Mouse (Mus musculus): Measurements from ENCODE around the gene Rac2. TPM values are rescaled to one million over a fixed set of nuclear protein-coding genes. Genes with fewer than 3 reads are reported as not detected.
A peak's percentile ranks its signal among the peaks of the same experiment; 100 is the strongest.

Rac2 gene
- polyA plus RNA-seq, 1 experiment from 2014 or later, result 23.4 TPM

GRCm38 (mm10) chr15:78591680-78592451 lies 19.3 kb upstream of the Rac2 start:
- Histone ChIP-seq H3K9ac (ENCODE audit: low read length) (no peak overlapping the region), H3K9me3 (ENCODE audit: control insufficient read depth, low read length) (no peaks in the 10 kb centered on the region), H3K27me3 (ENCODE audit: control insufficient read depth, insufficient read depth, low read depth, low read length) (no peaks in the 10 kb centered on the region), H3K36me3 (ENCODE audit: control insufficient read depth, insufficient read depth, low read length) (no peaks in the 10 kb centered on the region), H3K4me2 (ENCODE audit: low read depth, low read length) (no peak overlapping the region), H3K4me3 (ENCODE audit: low read length) (no peak overlapping the region), H3K27ac (ENCODE audit: low read length) (no peak overlapping the region), H3K4me1 (replicated peaks; ENCODE audit: control insufficient read depth, insufficient read depth, low read length) (no peaks in the 10 kb centered on the region)
- no peak for ATAC-seq (ENCODE audit: low read depth)
- WGBS, result 51% methylated on average over 15 of the region's 15 CpGs

- WGBS, result 75% methylated on average over 6 of the region's 6 CpGs
- H3K9ac ChIP-seq (ENCODE audit: low read length), result no peak overlapping the region
- H3K4me3 ChIP-seq (ENCODE audit: low read length), result no peak overlapping the region
- H3K36me3 ChIP-seq (ENCODE audit: control insufficient read depth, insufficient read depth, low read length), result no peaks in the 10 kb centered on the region
- H3K4me1 ChIP-seq (replicated peaks; ENCODE audit: control insufficient read depth, insufficient read depth, low read length), result no peaks in the 10 kb centered on the region
- H3K27me3 ChIP-seq (ENCODE audit: control insufficient read depth, insufficient read depth, low read depth, low read length), result no peaks in the 10 kb centered on the region
- H3K4me2 ChIP-seq (ENCODE audit: low read depth, low read length), result no peak overlapping the region
- no peak for ATAC-seq (ENCODE audit: low read depth)
- no peak overlapping the region for H3K27ac ChIP-seq (ENCODE audit: low read length)
- no peaks in the 10 kb centered on the region for H3K9me3 ChIP-seq (ENCODE audit: control insufficient read depth, low read length)
Measured at GRCm38 (mm10) chr15:78590785-78591184, 18.2 kb upstream of the Rac2 start.

- H3K4me2 ChIP-seq (ENCODE audit: low read depth, low read length), result no peak overlapping the region
- no peak overlapping the region for H3K4me3 ChIP-seq (ENCODE audit: low read length)
- WGBS, result 52% methylated on average over 6 of the region's 6 CpGs
- ATAC-seq (ENCODE audit: low read depth), result no peak
- no peaks in the 10 kb centered on the region for H3K36me3 ChIP-seq (ENCODE audit: control insufficient read depth, insufficient read depth, low read length)
- no peaks in the 10 kb centered on the region for H3K4me1 ChIP-seq (replicated peaks; ENCODE audit: control insufficient read depth, insufficient read depth, low read length)
- no peaks in the 10 kb centered on the region for H3K9me3 ChIP-seq (ENCODE audit: control insufficient read depth, low read length)
- H3K27ac ChIP-seq (ENCODE audit: low read length), result no peak overlapping the region
- no peaks in the 10 kb centered on the region for H3K27me3 ChIP-seq (ENCODE audit: control insufficient read depth, insufficient read depth, low read depth, low read length)
- H3K9ac ChIP-seq (ENCODE audit: low read length), result no peak overlapping the region
Measured at GRCm38 (mm10) chr15:78589936-78590335, 17.4 kb upstream of the Rac2 start.

- ATAC-seq (ENCODE audit: low read depth), result no peak
- H3K27me3 ChIP-seq (ENCODE audit: control insufficient read depth, insufficient read depth, low read depth, low read length), result no peaks in the 10 kb centered on the region
Measured at GRCm38 (mm10) chr15:78588900-78589299, 16.3 kb upstream of the Rac2 start.

GRCm38 (mm10) chr15:78588049-78588448 lies 15.5 kb upstream of the Rac2 start:
- 68% methylated on average over 4 of the region's 4 CpGs for WGBS

More at GRCm38 (mm10) chr15:78588900-78589299, 16.3 kb upstream of the Rac2 start:
- Histone ChIP-seq H3K4me2 (ENCODE audit: low read depth, low read length) (no peak overlapping the region), H3K4me1 (replicated peaks; ENCODE audit: control insufficient read depth, insufficient read depth, low read length) (no peaks in the 10 kb centered on the region), H3K9me3 (ENCODE audit: control insufficient read depth, low read length) (no peaks in the 10 kb centered on the region), H3K36me3 (ENCODE audit: control insufficient read depth, insufficient read depth, low read length) (no peaks in the 10 kb centered on the region), H3K4me3 (ENCODE audit: low read length) (no peak overlapping the region), H3K9ac (ENCODE audit: low read length) (no peak overlapping the region), H3K27ac (ENCODE audit: low read length) (no peak overlapping the region)
- 63% methylated on average over 4 of the region's 4 CpGs for WGBS

GRCm38 (mm10) chr15:78587050-78587994 lies 14.7 kb upstream of the Rac2 start:
- H3K4me1 ChIP-seq (replicated peaks; ENCODE audit: control insufficient read depth, insufficient read depth, low read length), result no peaks in the 10 kb centered on the region
- no peak overlapping the region for H3K27ac ChIP-seq (ENCODE audit: low read length)
- H3K4me3 ChIP-seq (ENCODE audit: low read length), result no peak overlapping the region
- H3K9me3 ChIP-seq (ENCODE audit: control insufficient read depth, low read length), result no peaks in the 10 kb centered on the region
- no peaks in the 10 kb centered on the region for H3K36me3 ChIP-seq (ENCODE audit: control insufficient read depth, insufficient read depth, low read length)
- H3K27me3 ChIP-seq (ENCODE audit: control insufficient read depth, insufficient read depth, low read depth, low read length), result no peaks in the 10 kb centered on the region
- peak; percentile 79 for ATAC-seq (ENCODE audit: low read depth)
- H3K4me2 ChIP-seq (ENCODE audit: low read depth, low read length), result no peak overlapping the region
- 56% methylated on average over 18 of the region's 18 CpGs for WGBS
- no peak overlapping the region for H3K9ac ChIP-seq (ENCODE audit: low read length)

More at GRCm38 (mm10) chr15:78588049-78588448, 15.5 kb upstream of the Rac2 start:
- H3K27ac ChIP-seq (ENCODE audit: low read length), result no peak overlapping the region
- no peak overlapping the region for H3K4me3 ChIP-seq (ENCODE audit: low read length)
- H3K9ac ChIP-seq (ENCODE audit: low read length), result no peak overlapping the region
- H3K4me2 ChIP-seq (ENCODE audit: low read depth, low read length), result no peak overlapping the region
- no peaks in the 10 kb centered on the region for H3K9me3 ChIP-seq (ENCODE audit: control insufficient read depth, low read length)
- no peak for ATAC-seq (ENCODE audit: low read depth)
- no peaks in the 10 kb centered on the region for H3K36me3 ChIP-seq (ENCODE audit: control insufficient read depth, insufficient read depth, low read length)
- H3K27me3 ChIP-seq (ENCODE audit: control insufficient read depth, insufficient read depth, low read depth, low read length), result no peaks in the 10 kb centered on the region
- no peaks in the 10 kb centered on the region for H3K4me1 ChIP-seq (replicated peaks; ENCODE audit: control insufficient read depth, insufficient read depth, low read length)

GRCm38 (mm10) chr15:78585404-78585803 lies 12.8 kb upstream of the Rac2 start:
- H3K4me1 ChIP-seq (replicated peaks; ENCODE audit: control insufficient read depth, insufficient read depth, low read length), result peaks cover 7% of the 10 kb centered on the region
- no peak overlapping the region for H3K4me2 ChIP-seq (ENCODE audit: low read depth, low read length)
- no peak overlapping the region for H3K27ac ChIP-seq (ENCODE audit: low read length)
- H3K27me3 ChIP-seq (ENCODE audit: control insufficient read depth, insufficient read depth, low read depth, low read length), result no peaks in the 10 kb centered on the region
- 88% methylated on average over 7 of the region's 7 CpGs for WGBS
- H3K9me3 ChIP-seq (ENCODE audit: control insufficient read depth, low read length), result no peaks in the 10 kb centered on the region
- H3K36me3 ChIP-seq (ENCODE audit: control insufficient read depth, insufficient read depth, low read length), result no peaks in the 10 kb centered on the region
- no peak for ATAC-seq (ENCODE audit: low read depth)
- H3K4me3 ChIP-seq (ENCODE audit: low read length), result no peak overlapping the region
- H3K9ac ChIP-seq (ENCODE audit: low read length), result no peak overlapping the region

GRCm38 (mm10) chr15:78583352-78583751 lies 10.8 kb upstream of the Rac2 start:
- ATAC-seq (ENCODE audit: low read depth), result no peak
- Histone ChIP-seq H3K4me2 (ENCODE audit: low read depth, low read length) (no peak overlapping the region), H3K27ac (ENCODE audit: low read length) (no peak overlapping the region), H3K9me3 (ENCODE audit: control insufficient read depth, low read length) (no peaks in the 10 kb centered on the region), H3K27me3 (ENCODE audit: control insufficient read depth, insufficient read depth, low read depth, low read length) (no peaks in the 10 kb centered on the region), H3K4me1 (replicated peaks; ENCODE audit: control insufficient read depth, insufficient read depth, low read length) (peaks cover 13% of the 10 kb centered on the region), H3K4me3 (ENCODE audit: low read length) (no peak overlapping the region), H3K9ac (ENCODE audit: low read length) (no peak overlapping the region), H3K36me3 (ENCODE audit: control insufficient read depth, insufficient read depth, low read length) (no peaks in the 10 kb centered on the region)
- 30% methylated on average over 11 of the region's 11 CpGs for WGBS

- no peak overlapping the region for H3K4me2 ChIP-seq (ENCODE audit: low read depth, low read length)
- no peak overlapping the region for H3K27ac ChIP-seq (ENCODE audit: low read length)
- no peaks in the 10 kb centered on the region for H3K9me3 ChIP-seq (ENCODE audit: control insufficient read depth, low read length)
- H3K9ac ChIP-seq (ENCODE audit: low read length), result no peak overlapping the region
- H3K27me3 ChIP-seq (ENCODE audit: control insufficient read depth, insufficient read depth, low read depth, low read length), result no peaks in the 10 kb centered on the region; the same call in 1 of the 2 replicates
- no peak overlapping the region for H3K4me3 ChIP-seq (ENCODE audit: low read length)
- no peak for ATAC-seq (ENCODE audit: low read depth)
- H3K36me3 ChIP-seq (ENCODE audit: control insufficient read depth, insufficient read depth, low read length), result no peaks in the 10 kb centered on the region
- 64% methylated on average over 4 of the region's 4 CpGs for WGBS
- H3K4me1 ChIP-seq (replicated peaks; ENCODE audit: control insufficient read depth, insufficient read depth, low read length), result peaks cover 15% of the 10 kb centered on the region
Measured at GRCm38 (mm10) chr15:78576284-78576810, 3.8 kb upstream of the Rac2 start.
